ENCODE assay signal across 23 mouse cellular contexts in the genomic region with DNA sequence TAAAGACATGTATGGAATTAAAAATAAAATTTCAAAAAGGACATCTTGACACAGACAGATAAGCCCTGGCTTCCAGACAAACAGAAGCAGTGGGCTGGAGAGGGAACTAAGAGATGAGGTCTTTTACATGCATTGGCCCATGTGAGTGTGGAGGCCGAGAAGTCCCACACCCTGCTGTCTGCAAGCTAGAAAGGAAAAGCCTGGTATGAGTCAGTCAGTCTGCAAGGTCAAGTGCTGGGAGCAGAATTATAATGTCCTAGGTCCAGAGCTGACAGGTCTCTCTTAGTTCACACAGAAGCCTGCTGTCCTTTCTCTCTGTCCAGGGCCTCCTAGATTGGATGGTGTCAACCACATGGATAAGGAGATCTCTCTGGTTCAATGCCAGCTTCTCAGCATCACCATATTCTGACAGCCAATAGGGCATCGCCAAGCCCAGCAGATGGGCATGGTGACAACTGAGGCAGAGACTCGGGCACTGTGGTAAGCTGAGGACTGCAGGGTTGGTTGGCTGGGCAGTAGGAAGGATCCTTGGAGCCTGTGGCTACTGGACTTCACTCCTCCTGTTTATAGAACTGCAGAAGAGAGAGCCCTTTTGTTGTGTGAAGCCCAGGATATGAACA. TPM values are rescaled to one million over a fixed set of nuclear protein-coding genes. Genes with fewer than 3 reads are reported as not detected.
"Had no signal": no experiment of that assay in that cellular context is flagged by ENCODE, and none has a peak within 500 bp of the region (broad histone marks: within the 10 kb centered on the region; RNA-seq: fewer than 3 reads in every experiment).

No protein-coding gene starts in this region.

- H3K36me3 ChIP-seq: limb, embryonic 10.5 days; limb, embryonic 13.5 days; liver, embryonic 12.5 days; liver, embryonic 15.5 days; lung, embryonic 15.5 days; midbrain, embryonic 10.5 days; midbrain, embryonic 13.5 days; neural tube, embryonic 13.5 days; stomach, embryonic 15.5 days had no signal

- H3K9me3 ChIP-seq: limb, embryonic 10.5 days; limb, embryonic 13.5 days; liver, embryonic 12.5 days; liver, embryonic 15.5 days; lung, embryonic 15.5 days; megakaryocyte, embryonic 14.5 days; midbrain, embryonic 10.5 days; midbrain, embryonic 13.5 days; neural tube, embryonic 13.5 days; stomach, embryonic 15.5 days had no signal

- DNase-seq: kidney, postnatal 14 days; kidney, postnatal 4 days; layer of hippocampus, adult 9-11 months; liver; lung, adult 18-20 months; lung, postnatal 10 days; lung, postnatal 36 days; retina, postnatal 1 day; right cerebral cortex, postnatal 25 days; spleen, adult 18-20 months; thymus, postnatal 25 days had no signal

- H3K4me3 ChIP-seq: limb, embryonic 10.5 days; limb, embryonic 13.5 days; liver, embryonic 12.5 days; liver, embryonic 15.5 days; lung, embryonic 15.5 days; megakaryocyte, embryonic 14.5 days; midbrain, embryonic 10.5 days; midbrain, embryonic 13.5 days; myocyte; neural tube, embryonic 13.5 days; stomach, embryonic 15.5 days had no signal

- H3K9ac ChIP-seq: limb, embryonic 13.5 days; liver, embryonic 12.5 days; liver, embryonic 15.5 days; lung, embryonic 15.5 days; midbrain, embryonic 13.5 days; neural tube, embryonic 13.5 days; stomach, embryonic 15.5 days had no signal

- H3K27ac ChIP-seq: limb, embryonic 10.5 days; limb, embryonic 13.5 days; liver, embryonic 12.5 days; liver, embryonic 15.5 days; lung, embryonic 15.5 days; midbrain, embryonic 10.5 days; midbrain, embryonic 13.5 days; neural tube, embryonic 13.5 days; stomach, embryonic 15.5 days had no signal

RNA-seq across cellular contexts. Expression of a gene that starts 23.3 kb away (rescaled TPM):
- total RNA-seq: monocyte, adult 5-6 weeks had no signal
